Mouse (Mus musculus): Measurements from ENCODE around the gene Dnase1. TPM values are rescaled to one million over a fixed set of nuclear protein-coding genes. Genes with fewer than 3 reads are reported as not detected.

The Dnase1 gene
- polyA plus RNA-seq, 1 experiment from 2014 or later = 12.0 TPM

- no peak overlapping the region for H3K4me3 ChIP-seq (ENCODE audit: low read depth, low read length)
- no peak overlapping the region for H3K27ac ChIP-seq (ENCODE audit: low read length)
- no peak overlapping the region for H3K4me2 ChIP-seq (replicated peaks; ENCODE audit: low read depth, low read length)
- peaks cover 31% of the 10 kb centered on the region for H3K36me3 ChIP-seq (ENCODE audit: control insufficient read depth, insufficient read depth, low read length)
- H3K9me3 ChIP-seq (ENCODE audit: control insufficient read depth, low read depth, low read length) = no peaks in the 10 kb centered on the region
- H3K4me1 ChIP-seq (ENCODE audit: control insufficient read depth, insufficient read depth, low read length) = no peaks in the 10 kb centered on the region
- H3K9ac ChIP-seq (replicated peaks; ENCODE audit: low read depth, low read length) = no peak overlapping the region
- ATAC-seq (ENCODE audit: insufficient number of reproducible peaks, insufficient read depth, low FRiP score, low read depth) = no peak
- no peaks in the 10 kb centered on the region for H3K27me3 ChIP-seq (ENCODE audit: control insufficient read depth, insufficient read depth, low read length)
- 89% methylated on average over 2 of the region's 2 CpGs for WGBS
These were observed 1.2 kb upstream of the Dnase1 start for GRCm38 (mm10) chr16:4035575-4035974.

GRCm38 (mm10) chr16:4037690-4038089 lies 948 bp downstream of the Dnase1 start:
- no peak overlapping the region for H3K4me3 ChIP-seq (ENCODE audit: low read depth, low read length)
- WGBS = 93% methylated on average over 7 of the region's 7 CpGs
- H3K36me3 ChIP-seq (ENCODE audit: control insufficient read depth, insufficient read depth, low read length) = peaks cover 39% of the 10 kb centered on the region
- no peak for ATAC-seq (ENCODE audit: insufficient number of reproducible peaks, insufficient read depth, low FRiP score, low read depth)
- H3K4me1 ChIP-seq (ENCODE audit: control insufficient read depth, insufficient read depth, low read length) = no peaks in the 10 kb centered on the region
- no peaks in the 10 kb centered on the region for H3K27me3 ChIP-seq (ENCODE audit: control insufficient read depth, insufficient read depth, low read length)
- H3K4me2 ChIP-seq (replicated peaks; ENCODE audit: low read depth, low read length) = no peak overlapping the region
- no peak overlapping the region for H3K9ac ChIP-seq (replicated peaks; ENCODE audit: low read depth, low read length)
- H3K27ac ChIP-seq (ENCODE audit: low read length) = no peak overlapping the region
- H3K9me3 ChIP-seq (ENCODE audit: control insufficient read depth, low read depth, low read length) = no peaks in the 10 kb centered on the region

GRCm38 (mm10) chr16:4040206-4040605 lies 3.5 kb downstream of the Dnase1 start:
- WGBS = 92% methylated on average over 5 of the region's 5 CpGs
- no peak overlapping the region for H3K27ac ChIP-seq (ENCODE audit: low read length)
- H3K4me3 ChIP-seq (ENCODE audit: low read depth, low read length) = no peak overlapping the region
- no peaks in the 10 kb centered on the region for H3K4me1 ChIP-seq (ENCODE audit: control insufficient read depth, insufficient read depth, low read length)
- no peak overlapping the region for H3K4me2 ChIP-seq (replicated peaks; ENCODE audit: low read depth, low read length)
- ATAC-seq (ENCODE audit: insufficient number of reproducible peaks, insufficient read depth, low FRiP score, low read depth) = no peak
- no peak overlapping the region for H3K9ac ChIP-seq (replicated peaks; ENCODE audit: low read depth, low read length)
- no peaks in the 10 kb centered on the region for H3K9me3 ChIP-seq (ENCODE audit: control insufficient read depth, low read depth, low read length)
- no peaks in the 10 kb centered on the region for H3K27me3 ChIP-seq (ENCODE audit: control insufficient read depth, insufficient read depth, low read length)
- peaks cover 51% of the 10 kb centered on the region for H3K36me3 ChIP-seq (ENCODE audit: control insufficient read depth, insufficient read depth, low read length)

- H3K9me3 ChIP-seq (ENCODE audit: control insufficient read depth, low read depth, low read length) = no peaks in the 10 kb centered on the region
- no peak for ATAC-seq (ENCODE audit: insufficient number of reproducible peaks, insufficient read depth, low FRiP score, low read depth)
- H3K27ac ChIP-seq (ENCODE audit: low read length) = no peak overlapping the region
- H3K4me2 ChIP-seq (replicated peaks; ENCODE audit: low read depth, low read length) = no peak overlapping the region
- peaks cover 64% of the 10 kb centered on the region for H3K36me3 ChIP-seq (ENCODE audit: control insufficient read depth, insufficient read depth, low read length)
- no peak overlapping the region for H3K4me3 ChIP-seq (ENCODE audit: low read depth, low read length)
- no peaks in the 10 kb centered on the region for H3K27me3 ChIP-seq (ENCODE audit: control insufficient read depth, insufficient read depth, low read length)
- H3K4me1 ChIP-seq (ENCODE audit: control insufficient read depth, insufficient read depth, low read length) = no peaks in the 10 kb centered on the region
- WGBS = over 99% methylated on average over 4 of the region's 4 CpGs
- H3K9ac ChIP-seq (replicated peaks; ENCODE audit: low read depth, low read length) = no peak overlapping the region
These were observed 4.9 kb downstream of the Dnase1 start for GRCm38 (mm10) chr16:4041646-4042045.

GRCm38 (mm10) chr16:4044093-4044492 lies 7.4 kb downstream of the Dnase1 start:
- H3K27me3 ChIP-seq (ENCODE audit: control insufficient read depth, insufficient read depth, low read length) = no peaks in the 10 kb centered on the region
- H3K9me3 ChIP-seq (ENCODE audit: control insufficient read depth, low read depth, low read length) = no peaks in the 10 kb centered on the region
- H3K27ac ChIP-seq (ENCODE audit: low read length) = no peak overlapping the region
- peaks cover 62% of the 10 kb centered on the region for H3K36me3 ChIP-seq (ENCODE audit: control insufficient read depth, insufficient read depth, low read length)
- no peak for ATAC-seq (ENCODE audit: insufficient number of reproducible peaks, insufficient read depth, low FRiP score, low read depth)
- H3K4me1 ChIP-seq (ENCODE audit: control insufficient read depth, insufficient read depth, low read length) = no peaks in the 10 kb centered on the region
- H3K9ac ChIP-seq (replicated peaks; ENCODE audit: low read depth, low read length) = no peak overlapping the region
- no peak overlapping the region for H3K4me2 ChIP-seq (replicated peaks; ENCODE audit: low read depth, low read length)
- no peak overlapping the region for H3K4me3 ChIP-seq (ENCODE audit: low read depth, low read length)
- WGBS = 91% methylated on average over 2 of the region's 2 CpGs

- Histone ChIP-seq H3K9me3 (ENCODE audit: control insufficient read depth, low read depth, low read length) (no peaks in the 10 kb centered on the region), H3K27ac (ENCODE audit: low read length) (no peak overlapping the region), H3K27me3 (ENCODE audit: control insufficient read depth, insufficient read depth, low read length) (no peaks in the 10 kb centered on the region), H3K4me3 (ENCODE audit: low read depth, low read length) (no peak overlapping the region), H3K9ac (replicated peaks; ENCODE audit: low read depth, low read length) (no peak overlapping the region), H3K36me3 (ENCODE audit: control insufficient read depth, insufficient read depth, low read length) (peaks cover 58% of the 10 kb centered on the region), H3K4me2 (replicated peaks; ENCODE audit: low read depth, low read length) (no peak overlapping the region), H3K4me1 (ENCODE audit: control insufficient read depth, insufficient read depth, low read length) (no peaks in the 10 kb centered on the region)
- 87% methylated on average over 4 of the region's 4 CpGs for WGBS
- ATAC-seq (ENCODE audit: insufficient number of reproducible peaks, insufficient read depth, low FRiP score, low read depth) = no peak
These were observed 8.8 kb downstream of the Dnase1 start for GRCm38 (mm10) chr16:4045524-4045923.

- Histone ChIP-seq H3K27ac (ENCODE audit: low read length) (no peak overlapping the region), H3K36me3 (ENCODE audit: control insufficient read depth, insufficient read depth, low read length) (peaks cover 44% of the 10 kb centered on the region), H3K9me3 (ENCODE audit: control insufficient read depth, low read depth, low read length) (no peaks in the 10 kb centered on the region), H3K27me3 (ENCODE audit: control insufficient read depth, insufficient read depth, low read length) (no peaks in the 10 kb centered on the region), H3K4me2 (replicated peaks; ENCODE audit: low read depth, low read length) (no peak overlapping the region), H3K9ac (replicated peaks; ENCODE audit: low read depth, low read length) (no peak overlapping the region), H3K4me3 (ENCODE audit: low read depth, low read length) (no peak overlapping the region), H3K4me1 (ENCODE audit: control insufficient read depth, insufficient read depth, low read length) (no peaks in the 10 kb centered on the region)
- WGBS = 96% methylated on average over 4 of the region's 4 CpGs
- ATAC-seq (ENCODE audit: insufficient number of reproducible peaks, insufficient read depth, low FRiP score, low read depth) = no peak
These were observed 15.9 kb downstream of the Dnase1 start for GRCm38 (mm10) chr16:4052601-4053000.

GRCm38 (mm10) chr16:4053811-4054210 lies 17.1 kb downstream of the Dnase1 start:
- Histone ChIP-seq H3K9me3 (ENCODE audit: control insufficient read depth, low read depth, low read length) (no peaks in the 10 kb centered on the region), H3K36me3 (ENCODE audit: control insufficient read depth, insufficient read depth, low read length) (peaks cover 50% of the 10 kb centered on the region), H3K27ac (ENCODE audit: low read length) (no peak overlapping the region), H3K9ac (replicated peaks; ENCODE audit: low read depth, low read length) (no peak overlapping the region), H3K4me2 (replicated peaks; ENCODE audit: low read depth, low read length) (no peak overlapping the region), H3K27me3 (ENCODE audit: control insufficient read depth, insufficient read depth, low read length) (no peaks in the 10 kb centered on the region), H3K4me1 (ENCODE audit: control insufficient read depth, insufficient read depth, low read length) (no peaks in the 10 kb centered on the region), H3K4me3 (ENCODE audit: low read depth, low read length) (no peak overlapping the region)
- 80% methylated on average over 3 of the region's 3 CpGs for WGBS
- no peak for ATAC-seq (ENCODE audit: insufficient number of reproducible peaks, insufficient read depth, low FRiP score, low read depth)

- no peak overlapping the region for H3K27ac ChIP-seq (ENCODE audit: low read length)
- H3K36me3 ChIP-seq (ENCODE audit: control insufficient read depth, insufficient read depth, low read length) = peaks cover 54% of the 10 kb centered on the region
- 97% methylated on average over 4 of the region's 4 CpGs for WGBS
- no peaks in the 10 kb centered on the region for H3K9me3 ChIP-seq (ENCODE audit: control insufficient read depth, low read depth, low read length)
- no peak for ATAC-seq (ENCODE audit: insufficient number of reproducible peaks, insufficient read depth, low FRiP score, low read depth)
- no peaks in the 10 kb centered on the region for H3K4me1 ChIP-seq (ENCODE audit: control insufficient read depth, insufficient read depth, low read length)
- H3K4me2 ChIP-seq (replicated peaks; ENCODE audit: low read depth, low read length) = no peak overlapping the region
- H3K9ac ChIP-seq (replicated peaks; ENCODE audit: low read depth, low read length) = no peak overlapping the region
- H3K4me3 ChIP-seq (ENCODE audit: low read depth, low read length) = no peak overlapping the region
- H3K27me3 ChIP-seq (ENCODE audit: control insufficient read depth, insufficient read depth, low read length) = no peaks in the 10 kb centered on the region
These were observed 28.2 kb downstream of the Dnase1 start for GRCm38 (mm10) chr16:4064945-4065344.
